Mouse (Mus musculus) kidney, embryonic 15.5 days (tissue): ENCODE results near the gene Nlrp9c. TPM values are rescaled to one million over a fixed set of nuclear protein-coding genes. Genes with fewer than 3 reads are reported as not detected.
"Not testable (repeated sequence)": the region's sequence is repeated elsewhere in the genome, so short reads cannot be mapped to it uniquely, and the experiment has no call there.

ENCODE experiments used
- ATAC-seq: fragments of 200-750 bp; cut with Nextera tagmentation; replicated peaks from 2 replicates; pipeline ENCODE4 v1.8.0; 2017; ENCODE audit warnings: moderate TSS enrichment; ENCODE audit not compliant: low FRiP score
- H3K27ac ChIP-seq: fragments of 300-500 bp; sonication (generic); 2 replicates; pipeline ENCODE4 v1.5.1; 2015; ENCODE audit warnings: mild to moderate bottlenecking, inconsistent platforms
- H3K27me3 ChIP-seq: fragments of 300-500 bp; sonication (generic); 2 replicates; pipeline ENCODE4 v1.6.1; 2015; ENCODE audit warnings: inconsistent platforms
- H3K36me3 ChIP-seq: fragments of 300-500 bp; sonication (generic); 2 replicates; pipeline ENCODE4 v1.6.1; 2015; ENCODE audit warnings: inconsistent platforms
- H3K4me1 ChIP-seq: fragments of 300-500 bp; sonication (generic); 2 replicates; pipeline ENCODE4 v1.6.1; 2015; ENCODE audit warnings: inconsistent platforms
- H3K4me2 ChIP-seq: fragments of 300-500 bp; sonication (generic); 2 replicates; pipeline ENCODE4 v1.6.1; 2015; ENCODE audit warnings: moderate library complexity, mild to moderate bottlenecking, inconsistent platforms
- H3K4me3 ChIP-seq: fragments of 300-500 bp; sonication (generic); replicated peaks from 2 replicates; pipeline ENCODE4 v1.5.1; 2015; ENCODE audit warnings: mild to moderate bottlenecking, inconsistent platforms
- H3K9ac ChIP-seq: fragments of 300-500 bp; sonication (generic); 2 replicates; pipeline ENCODE4 v1.6.1; 2015; ENCODE audit warnings: mild to moderate bottlenecking, inconsistent platforms
- H3K9me3 ChIP-seq: fragments of 300-500 bp; sonication (generic); replicated peaks from 2 replicates; pipeline ENCODE4 v1.6.1; 2016; ENCODE audit warnings: inconsistent platforms
- WGBS: fragments of 180-500 bp; shearing (Covaris S2); methylation state at CpG from one replicate; pipeline ENCODE4 v1.1.7; 2015; ENCODE audit warnings: mixed read lengths; 5-methylcytosine and 5-hydroxymethylcytosine counted together
- polyA plus RNA-seq: library from polyadenylated mRNA; unstranded; fragments of >200 nt; fragmentation: Nextera tagmentation; extraction: Ambion mirVana; gene quantifications from 2 replicates; pipeline ENCODE4 v1.2.1, GENCODE M21; 2015

The Nlrp9c gene
- polyA plus RNA-seq, 1 experiment from 2014 or later: not detected

- not testable (repeated sequence) for H3K4me3 ChIP-seq, H3K36me3 ChIP-seq, ATAC-seq, H3K4me1 ChIP-seq, H3K4me2 ChIP-seq, H3K9me3 ChIP-seq, H3K27me3 ChIP-seq, H3K9ac ChIP-seq, H3K27ac ChIP-seq
- 83% methylated on average over 4 of the region's 4 CpGs for WGBS
Measured at GRCm38 (mm10) chr7:26311786-26312185, 91.7 kb downstream of the Nlrp9c start.

DNA sequence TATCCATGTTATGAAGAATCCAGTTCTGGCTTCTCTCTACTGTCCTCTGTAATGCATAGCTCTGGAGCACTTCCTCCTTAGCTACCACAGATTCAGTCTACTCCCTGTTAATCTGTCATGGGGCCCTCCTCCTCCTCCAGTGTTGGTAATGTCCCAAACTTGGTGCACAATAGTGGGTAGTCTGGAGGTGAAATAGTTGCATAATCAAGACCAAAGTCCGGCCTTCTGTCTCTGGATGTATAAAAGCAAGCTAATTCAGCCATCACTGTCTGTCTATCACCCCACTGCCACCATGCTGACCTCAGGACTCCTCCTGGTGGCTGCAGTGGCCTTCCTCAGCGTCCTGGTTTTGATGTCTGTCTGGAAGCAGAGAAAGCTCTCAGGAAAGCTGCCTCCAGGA, 96.6 kb downstream of the Nlrp9c start, which contains the start of gene Cyp2a4:
Gene Cyp2a4 (plus strand): TSS at position 244 of the 400 bp plus-strand sequence.
- WGBS: 72% methylated on average over 2 of the region's 2 CpGs
- H3K9me3 ChIP-seq, ATAC-seq: not testable (repeated sequence)

GRCm38 (mm10) chr7:26303429-26304166, 99.9 kb downstream of the Nlrp9c start:
- ATAC-seq, H3K27me3 ChIP-seq, H3K9ac ChIP-seq, H3K4me2 ChIP-seq, H3K36me3 ChIP-seq, H3K4me3 ChIP-seq, H3K9me3 ChIP-seq, H3K27ac ChIP-seq, H3K4me1 ChIP-seq: not testable (repeated sequence)
- WGBS: 81% methylated on average over 8 of the region's 8 CpGs

More for the DNA sequence above, 96.6 kb downstream of the Nlrp9c start, which contains the start of gene Cyp2a4:
- not testable (repeated sequence) for H3K4me1 ChIP-seq, H3K27me3 ChIP-seq, H3K4me2 ChIP-seq, H3K36me3 ChIP-seq, H3K4me3 ChIP-seq, H3K27ac ChIP-seq, H3K9ac ChIP-seq

Other genes starting within 250 kb of the Nlrp9c start
- not detected in 2 replicates for gene Cyp2b9, start 230.3 kb downstream of the Nlrp9c start, polyA plus RNA-seq
- not detected in 2 replicates for gene Vmn1r184, start 143.4 kb downstream of the Nlrp9c start, polyA plus RNA-seq
- gene Cyp2a4, start 96.5 kb downstream of the Nlrp9c start, polyA plus RNA-seq: not detected in 2 replicates
- not detected in 2 replicates for gene Nlrp4a, start 31.4 kb upstream of the Nlrp9c start, polyA plus RNA-seq
- gene Nlrp9a, start 131.3 kb upstream of the Nlrp9c start, polyA plus RNA-seq: not detected in 2 replicates
- gene Vmn1r185, start 214.8 kb upstream of the Nlrp9c start, polyA plus RNA-seq: not detected in 2 replicates